Mouse (Mus musculus) kidney, postnatal 0 days (tissue): ENCODE results near the gene Tmem234. TPM values are rescaled to one million over a fixed set of nuclear protein-coding genes. Genes with fewer than 3 reads are reported as not detected.

Experiments used
- ATAC-seq: fragments of 200-750 bp; cut with Nextera tagmentation; replicated peaks from 2 replicates; pipeline ENCODE4 v1.8.0; 2017; ENCODE audit warnings: low read depth, moderate number of reproducible peaks, moderate TSS enrichment, moderate library complexity; ENCODE audit not compliant: low FRiP score
- DNase-seq: peaks from one replicate; pipeline ENCODE4 v3.0.0-alpha.2; 2016; ENCODE audit warnings: low spot score
- H3K27ac ChIP-seq: fragments of 300-500 bp; sonication (generic); 2 replicates; pipeline ENCODE4 v1.5.1; 2014; ENCODE audit warnings: mild to moderate bottlenecking
- H3K27me3 ChIP-seq: fragments of 300-500 bp; sonication (generic); 2 replicates; pipeline ENCODE4 v1.6.1; 2014; ENCODE audit warnings: low read length, mixed read lengths; ENCODE audit not compliant: insufficient read depth
- H3K36me3 ChIP-seq: fragments of 300-500 bp; sonication (generic); 2 replicates; pipeline ENCODE4 v1.6.1; 2014; ENCODE audit warnings: low read length, mixed read lengths; ENCODE audit not compliant: insufficient read depth
- H3K4me1 ChIP-seq: fragments of 300-500 bp; sonication (generic); replicated peaks from 2 replicates; pipeline ENCODE4 v1.6.1; 2014; ENCODE audit warnings: antibody characterized with exemption, low read length, mixed read lengths; ENCODE audit not compliant: insufficient read depth
- H3K4me2 ChIP-seq: fragments of 300-500 bp; sonication (generic); 2 replicates; pipeline ENCODE4 v1.6.1; 2014; ENCODE audit warnings: mild to moderate bottlenecking, low read length, moderate library complexity, mixed read lengths
- H3K4me3 ChIP-seq: fragments of 300-500 bp; sonication (generic); replicated peaks from 2 replicates; pipeline ENCODE4 v1.5.1; 2014; ENCODE audit warnings: low read depth, low read length
- H3K9ac ChIP-seq: fragments of 300-500 bp; sonication (generic); 2 replicates; pipeline ENCODE4 v1.6.1; 2014; ENCODE audit warnings: low read depth, low read length
- H3K9me3 ChIP-seq: fragments of 300-500 bp; sonication (generic); replicated peaks from 2 replicates; pipeline ENCODE4 v1.6.1; 2016; ENCODE audit warnings: low read length, inconsistent platforms, mixed read lengths
- CTCF ChIP-seq: IDR thresholded peaks from 2 replicates; pipeline ENCODE4 v1.5.1; 2016; ENCODE audit warnings: antibody characterized with exemption, low read depth, mild to moderate bottlenecking, moderate library complexity
- WGBS: fragments of 180-500 bp; shearing (Covaris S2); extraction: QIAGEN DNeasy Blood & Tissue Kit; methylation state at CpG from one replicate; pipeline ENCODE4 v1.1.7; 2014; 5-methylcytosine and 5-hydroxymethylcytosine counted together
- polyA plus RNA-seq: library from polyadenylated mRNA; unstranded; fragments of >200 nt; fragmentation: Nextera tagmentation; extraction: Ambion mirVana; gene quantifications from 2 replicates; pipeline ENCODE4 v1.2.1, GENCODE M21; 2015

Tmem234 gene
- polyA plus RNA-seq, 1 experiment from 2014 or later: 188 TPM

DNA sequence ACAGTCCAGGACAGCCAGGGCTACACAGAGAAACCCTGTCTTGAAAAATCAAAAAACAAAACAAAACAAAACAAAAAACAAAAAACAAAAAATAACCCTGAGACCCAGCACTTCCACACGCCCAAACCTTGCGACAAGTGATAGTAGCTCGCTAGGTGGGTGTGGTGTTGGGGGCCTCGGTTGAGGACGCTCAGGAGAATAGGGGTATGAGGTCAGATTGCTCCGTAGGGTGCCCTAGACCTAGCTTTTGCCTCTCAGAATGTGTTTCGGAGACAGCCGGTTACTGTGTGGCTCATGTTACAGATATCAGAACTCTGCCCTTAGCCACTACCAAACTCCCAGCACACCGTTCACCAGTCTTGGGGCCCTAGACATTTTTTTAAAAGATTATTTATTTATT lies 14.7 kb upstream of the Tmem234 start:
- DNase-seq (no peak), ATAC-seq (no peak)
- H3K27me3 ChIP-seq: no peaks in the 10 kb centered on the region
- no peak for TF ChIP-seq CTCF
- WGBS: 63% methylated on average over 9 of the region's 9 CpGs
- H3K9ac ChIP-seq: peak overlapping the region; percentile 51; the same call in 1 of the 2 replicates
- no peaks in the 10 kb centered on the region for H3K36me3 ChIP-seq
- H3K4me3 ChIP-seq: peak overlapping the region; percentile 44; the same call in 1 of the 2 replicates
- H3K27ac ChIP-seq: peak overlapping the region; percentile 80
- peak overlapping the region; percentile 70 for H3K4me2 ChIP-seq
- H3K4me1 ChIP-seq: no peaks in the 10 kb centered on the region
- H3K9me3 ChIP-seq: no peaks in the 10 kb centered on the region

DNA sequence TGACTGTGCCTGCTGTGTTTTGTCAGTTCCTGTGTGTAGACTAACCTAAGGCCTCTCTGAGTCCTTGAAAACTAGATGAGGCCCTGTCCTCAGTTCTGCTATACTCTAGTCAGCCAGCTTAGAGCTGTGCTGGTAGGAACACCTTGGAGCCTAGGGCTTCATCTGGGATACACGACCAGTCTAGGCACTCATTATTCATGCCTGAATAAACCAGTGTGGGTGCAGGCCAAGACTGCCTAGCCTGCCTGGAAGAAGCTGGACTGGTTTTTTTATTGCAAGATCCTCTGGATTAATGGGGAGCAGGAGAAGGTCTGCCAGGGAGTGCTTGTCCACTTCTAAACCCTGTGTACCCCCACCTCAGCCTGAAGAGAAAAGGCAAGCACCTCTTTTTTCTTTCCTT lies 13.5 kb upstream of the Tmem234 start:
- no peak overlapping the region for H3K4me3 ChIP-seq
- no peak for ATAC-seq
- TF ChIP-seq CTCF: no peak
- DNase-seq: no peak
- no peaks in the 10 kb centered on the region for H3K9me3 ChIP-seq
- peaks cover 10% of the 10 kb centered on the region for H3K36me3 ChIP-seq
- H3K27ac ChIP-seq: peak overlapping the region; percentile 47; the same call in 1 of the 2 replicates
- H3K27me3 ChIP-seq: no peaks in the 10 kb centered on the region
- WGBS: 32% methylated on average over 1 of the region's 1 CpGs
- no peaks in the 10 kb centered on the region for H3K4me1 ChIP-seq
- H3K4me2 ChIP-seq: no peak overlapping the region
- H3K9ac ChIP-seq: no peak overlapping the region

DNA sequence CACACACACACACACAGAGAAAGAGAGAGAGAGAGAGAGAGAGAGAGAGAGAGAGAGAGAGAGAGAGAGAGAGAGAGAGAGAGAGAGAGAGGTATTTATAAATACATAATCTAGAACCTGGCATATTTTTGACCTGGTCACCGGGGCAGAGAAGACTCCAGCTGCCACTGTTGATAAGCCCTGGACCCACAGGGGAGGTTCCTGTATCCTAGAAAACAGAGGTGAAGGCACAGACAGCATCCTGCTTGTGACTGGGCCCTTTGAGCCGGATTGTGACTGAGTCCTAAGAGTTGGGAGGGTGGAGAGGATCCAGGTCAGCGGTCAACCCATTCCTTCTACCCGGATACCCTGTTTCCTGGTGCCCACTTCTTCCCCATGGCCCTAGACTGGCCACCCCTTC lies 11.6 kb upstream of the Tmem234 start:
- Histone ChIP-seq H3K4me2 (no peak overlapping the region), H3K4me1 (no peaks in the 10 kb centered on the region), H3K9me3 (no peaks in the 10 kb centered on the region), H3K27me3 (no peaks in the 10 kb centered on the region), H3K27ac (no peak overlapping the region), H3K4me3 (no peak overlapping the region), H3K9ac (no peak overlapping the region), H3K36me3 (peaks cover 26% of the 10 kb centered on the region)
- no peak for TF ChIP-seq CTCF
- DNase-seq (no peak), ATAC-seq (no peak)
- WGBS: 62% methylated on average over 4 of the region's 4 CpGs

DNA sequence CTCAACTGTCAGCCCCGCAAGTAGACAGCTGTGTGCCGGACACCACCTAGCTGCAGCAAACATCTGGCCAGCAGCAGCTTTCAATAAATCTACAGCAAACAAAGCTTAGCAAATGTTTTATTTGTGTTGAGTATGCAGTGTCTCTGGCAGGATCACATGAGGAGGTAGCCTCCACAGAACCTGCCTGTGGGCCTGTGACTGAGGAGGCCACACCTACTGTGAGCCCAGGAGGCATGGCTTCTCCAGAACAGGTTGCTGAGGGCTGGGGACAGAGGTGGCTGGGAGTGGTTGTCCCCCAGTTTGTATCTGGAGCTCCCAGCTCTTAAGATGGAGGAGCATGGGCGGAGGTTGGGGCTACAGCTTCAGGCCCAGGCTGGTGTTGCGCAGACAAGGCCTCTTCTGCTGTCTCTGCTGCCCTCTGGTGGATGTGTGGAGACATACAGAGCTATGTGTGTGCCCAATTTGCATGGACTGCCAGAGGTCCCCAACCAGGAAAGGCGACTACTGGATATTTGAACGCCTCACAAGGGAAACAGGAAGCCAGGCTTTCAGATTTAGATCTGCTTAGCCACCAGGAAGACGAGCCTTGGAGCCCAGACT lies 8.1 kb downstream of the Tmem234 start:
- no peaks in the 10 kb centered on the region for H3K9me3 ChIP-seq
- no peaks in the 10 kb centered on the region for H3K27me3 ChIP-seq
- no peak overlapping the region; the same call in 1 of the 2 replicates for H3K9ac ChIP-seq
- peak; percentile 94 for DNase-seq
- H3K36me3 ChIP-seq: peaks cover 27% of the 10 kb centered on the region
- 36% methylated on average over 7 of the region's 7 CpGs for WGBS
- H3K27ac ChIP-seq: no peak overlapping the region
- H3K4me2 ChIP-seq: no peak overlapping the region
- no peaks in the 10 kb centered on the region for H3K4me1 ChIP-seq
- no peak overlapping the region for H3K4me3 ChIP-seq
- peak; percentile 95 for TF ChIP-seq CTCF
- peak; percentile 74 for ATAC-seq

DNA sequence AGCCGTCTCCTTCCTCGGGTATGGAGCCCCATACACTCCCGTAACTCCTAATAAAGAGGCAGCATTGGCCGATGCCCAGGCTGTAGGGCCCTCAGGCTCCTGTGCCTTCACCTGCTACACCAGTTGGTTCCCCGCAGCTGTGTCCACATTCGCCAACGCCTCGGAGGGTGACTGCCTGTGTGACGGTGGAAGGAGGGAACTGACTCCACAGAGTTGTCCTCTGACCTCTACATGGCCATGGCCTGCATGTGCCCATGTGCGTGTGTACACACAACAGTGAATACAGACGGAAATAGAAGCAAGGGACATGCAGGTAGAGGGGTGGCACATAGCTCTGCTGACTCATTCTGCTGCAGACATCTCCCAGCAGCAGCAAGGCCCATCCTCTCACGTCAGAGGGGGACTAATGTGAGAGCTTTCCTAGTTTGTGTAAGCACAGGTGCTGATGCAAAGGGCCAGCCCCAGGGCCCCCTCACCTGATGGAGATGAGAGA lies 8.7 kb downstream of the Tmem234 start:
- Histone ChIP-seq H3K27me3 (no peaks in the 10 kb centered on the region), H3K36me3 (peaks cover 22% of the 10 kb centered on the region), H3K4me2 (no peak overlapping the region), H3K4me1 (no peaks in the 10 kb centered on the region), H3K27ac (no peak overlapping the region), H3K9ac (no peak overlapping the region), H3K4me3 (no peak overlapping the region), H3K9me3 (no peaks in the 10 kb centered on the region)
- DNase-seq (no peak), ATAC-seq (peak; percentile 8; the same call in 1 of the 2 replicates)
- WGBS: 81% methylated on average over 12 of the region's 12 CpGs
- no peak for TF ChIP-seq CTCF

DNA sequence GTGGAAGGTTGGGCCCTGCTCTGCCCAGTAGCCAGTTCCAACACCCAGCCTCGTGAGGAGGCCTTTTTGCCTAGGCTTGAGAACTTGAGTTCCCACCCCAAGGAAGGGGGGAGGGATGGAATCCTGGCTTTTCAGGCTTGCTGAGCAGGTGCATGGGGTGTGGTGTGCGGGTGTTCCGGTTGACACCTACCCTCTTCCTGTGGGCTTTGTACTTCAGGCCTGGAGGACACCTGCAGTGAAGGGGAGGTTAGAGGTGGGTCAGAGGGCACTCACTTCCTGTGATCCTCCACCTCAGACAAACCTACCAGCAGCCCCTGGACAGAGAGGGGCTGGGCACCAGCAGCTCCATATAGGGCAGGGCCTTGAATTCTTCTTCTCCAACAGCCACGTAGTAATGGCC lies 9.6 kb downstream of the Tmem234 start:
- Histone ChIP-seq H3K27me3 (no peaks in the 10 kb centered on the region), H3K9me3 (no peaks in the 10 kb centered on the region), H3K27ac (no peak overlapping the region), H3K4me2 (no peak overlapping the region), H3K9ac (no peak overlapping the region), H3K4me1 (no peaks in the 10 kb centered on the region), H3K4me3 (no peak overlapping the region), H3K36me3 (peaks cover 18% of the 10 kb centered on the region)
- DNase-seq: no peak
- WGBS: 61% methylated on average over 4 of the region's 4 CpGs
- no peak for TF ChIP-seq CTCF
- no peak for ATAC-seq

DNA sequence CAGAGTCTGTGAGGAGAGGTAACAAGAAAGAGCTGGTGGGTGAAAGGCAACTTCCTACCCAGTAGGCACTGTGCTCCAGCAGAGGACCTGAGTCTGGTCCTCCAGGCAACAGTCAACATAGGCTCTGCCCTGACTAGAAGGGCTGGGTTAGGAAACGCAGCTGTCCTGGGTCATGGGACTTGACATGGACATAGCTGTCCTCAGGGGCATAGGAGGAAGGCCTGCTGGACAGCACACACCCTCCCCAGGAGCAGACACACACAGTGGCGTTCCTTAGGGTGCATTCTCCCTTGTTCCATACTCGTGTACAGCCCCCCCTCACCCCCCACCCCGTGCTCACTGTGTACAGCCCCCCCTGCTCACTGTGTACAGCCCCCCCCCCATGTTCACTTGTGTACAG lies 10.0 kb downstream of the Tmem234 start:
- Histone ChIP-seq H3K27me3 (no peaks in the 10 kb centered on the region), H3K27ac (no peak overlapping the region), H3K9ac (no peak overlapping the region), H3K4me3 (no peak overlapping the region), H3K9me3 (no peaks in the 10 kb centered on the region), H3K4me2 (no peak overlapping the region), H3K36me3 (peaks cover 18% of the 10 kb centered on the region), H3K4me1 (no peaks in the 10 kb centered on the region)
- DNase-seq (no peak), ATAC-seq (no peak)
- TF ChIP-seq CTCF: no peak
- WGBS: 59% methylated on average over 4 of the region's 4 CpGs
